Mouse (Mus musculus) hindbrain, embryonic 12.5 days (tissue): ENCODE data around the gene Supt6. TPM values are rescaled to one million over a fixed set of nuclear protein-coding genes. Genes with fewer than 3 reads are reported as not detected.

Experiments used
- ATAC-seq: fragments of 200-750 bp; cut with Nextera tagmentation; 2 replicates; pipeline ENCODE4 v1.8.0; 2017; ENCODE audit warnings: moderate TSS enrichment; ENCODE audit not compliant: low FRiP score
- H3K27ac ChIP-seq: fragments of 300-500 bp; sonication (generic); 2 replicates; pipeline ENCODE4 v1.5.1; 2016; ENCODE audit warnings: mild to moderate bottlenecking
- H3K27me3 ChIP-seq: fragments of 300-500 bp; sonication (generic); 2 replicates; pipeline ENCODE4 v1.6.1; 2016; ENCODE audit warnings: mild to moderate bottlenecking
- H3K36me3 ChIP-seq: fragments of 300-500 bp; sonication (generic); 2 replicates; pipeline ENCODE4 v1.6.1; 2016; ENCODE audit warnings: mild to moderate bottlenecking
- H3K4me1 ChIP-seq: fragments of 300-500 bp; sonication (generic); 2 replicates; pipeline ENCODE4 v1.6.1; 2016
- H3K4me2 ChIP-seq: fragments of 300-500 bp; sonication (generic); replicated peaks from 2 replicates; pipeline ENCODE4 v1.6.1; 2016; ENCODE audit warnings: mild to moderate bottlenecking
- H3K4me3 ChIP-seq: fragments of 300-500 bp; sonication (generic); 2 replicates; pipeline ENCODE4 v1.5.1; 2016; ENCODE audit warnings: mild to moderate bottlenecking
- H3K9ac ChIP-seq: fragments of 300-500 bp; sonication (generic); 2 replicates; pipeline ENCODE4 v1.6.1; 2016; ENCODE audit warnings: mild to moderate bottlenecking, moderate library complexity
- H3K9me3 ChIP-seq: fragments of 300-500 bp; sonication (generic); replicated peaks from 2 replicates; pipeline ENCODE4 v1.6.1; 2016; ENCODE audit warnings: mild to moderate bottlenecking
- WGBS: fragments of 180-500 bp; shearing (Covaris S2); methylation state at CpG from one replicate; pipeline ENCODE4 v1.1.7; 2016; 5-methylcytosine and 5-hydroxymethylcytosine counted together
- polyA plus RNA-seq: library from polyadenylated mRNA; unstranded; fragments of >200 nt; fragmentation: Nextera tagmentation; extraction: Ambion mirVana; gene quantifications from 2 replicates; pipeline ENCODE4 v1.2.1, GENCODE M21; 2016

The Supt6 gene
- polyA plus RNA-seq, 1 experiment from 2014 or later, result 39.9 TPM

DNA sequence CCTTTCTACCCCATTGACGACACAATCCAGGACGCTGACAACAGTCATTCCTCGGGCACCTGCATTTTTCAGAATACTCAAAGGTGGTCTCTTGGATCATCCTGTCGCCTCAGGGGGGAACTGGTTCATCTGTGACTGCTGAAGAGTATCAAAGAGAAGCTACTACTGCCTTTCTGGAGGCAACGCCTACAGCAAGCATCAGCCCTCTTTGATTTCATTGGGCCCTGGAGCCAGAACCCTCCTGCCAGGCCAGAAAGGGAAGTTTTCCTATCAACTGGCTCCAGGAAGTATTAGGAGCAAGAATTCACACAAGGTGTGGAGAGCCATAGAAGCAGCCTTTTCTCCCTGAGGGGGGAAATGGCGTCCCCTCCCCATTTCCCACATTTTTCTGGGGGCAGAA lies 79.1 kb downstream of the Supt6 start:
- Histone ChIP-seq H3K4me1 (peaks cover 29% of the 10 kb centered on the region), H3K4me2 (no peak overlapping the region), H3K4me3 (no peak overlapping the region), H3K9ac (no peak overlapping the region), H3K36me3 (peaks cover 9% of the 10 kb centered on the region), H3K9me3 (no peaks in the 10 kb centered on the region), H3K27ac (no peak overlapping the region), H3K27me3 (no peaks in the 10 kb centered on the region)
- WGBS, result 78% methylated on average over 6 of the region's 6 CpGs
- no peak for ATAC-seq

DNA sequence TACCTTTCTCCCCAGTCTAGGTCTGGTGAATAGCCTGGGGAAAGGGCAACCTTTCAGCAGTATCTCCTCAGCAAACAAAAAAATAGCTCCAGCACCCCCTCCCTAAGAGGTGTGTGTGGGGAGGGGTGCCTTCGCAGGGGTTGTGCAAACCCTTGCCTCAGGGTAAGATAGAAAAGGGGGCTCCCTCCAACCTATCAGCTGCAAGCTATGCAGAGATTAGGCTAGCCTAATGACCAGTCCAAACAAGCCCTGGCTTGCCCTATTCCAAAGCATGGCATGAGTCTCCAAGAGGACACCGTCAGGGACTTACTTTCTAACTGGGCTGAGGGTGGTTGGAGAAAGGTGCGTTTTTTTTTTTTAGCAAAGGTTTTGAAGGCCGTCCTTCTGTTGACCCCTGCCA lies 79.6 kb downstream of the Supt6 start:
- H3K9me3 ChIP-seq, result no peaks in the 10 kb centered on the region
- 43% methylated on average over 4 of the region's 4 CpGs for WGBS
- H3K27ac ChIP-seq, result peak overlapping the region; percentile 97
- peak overlapping the region; percentile 84 for H3K4me2 ChIP-seq
- H3K36me3 ChIP-seq, result peaks cover 14% of the 10 kb centered on the region
- no peaks in the 10 kb centered on the region for H3K27me3 ChIP-seq
- no peak overlapping the region for H3K9ac ChIP-seq
- peak overlapping the region; percentile 95 for H3K4me3 ChIP-seq
- peaks cover 29% of the 10 kb centered on the region for H3K4me1 ChIP-seq
- ATAC-seq, result no peak

DNA sequence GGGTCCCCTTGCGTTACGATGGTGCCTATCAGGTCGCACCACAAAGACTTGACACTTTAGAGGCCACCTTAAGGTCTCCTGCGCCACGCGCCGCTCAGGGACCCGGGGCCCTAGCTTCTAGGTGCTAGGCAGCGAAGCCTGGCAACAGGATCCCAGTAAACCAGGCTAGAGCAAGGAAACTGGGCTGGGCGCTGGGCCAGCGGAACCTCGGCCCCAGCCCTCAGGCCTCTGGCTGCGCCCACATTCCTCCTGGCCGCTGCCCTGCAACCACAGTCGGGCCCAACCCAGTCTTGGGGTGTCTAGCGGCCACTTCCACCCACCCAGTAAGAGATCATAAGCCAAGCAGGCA lies 80.1 kb downstream of the Supt6 start:
- Histone ChIP-seq H3K9ac (peak overlapping the region; percentile 62), H3K9me3 (no peaks in the 10 kb centered on the region), H3K4me2 (peak overlapping the region; percentile 84), H3K4me1 (peaks cover 29% of the 10 kb centered on the region), H3K27ac (peak overlapping the region; percentile 97), H3K4me3 (peak overlapping the region; percentile 95), H3K27me3 (no peaks in the 10 kb centered on the region), H3K36me3 (peaks cover 18% of the 10 kb centered on the region)
- peak; percentile 7; the same call in 1 of the 2 replicates for ATAC-seq
- WGBS, result 2% methylated on average over 16 of the region's 16 CpGs

DNA sequence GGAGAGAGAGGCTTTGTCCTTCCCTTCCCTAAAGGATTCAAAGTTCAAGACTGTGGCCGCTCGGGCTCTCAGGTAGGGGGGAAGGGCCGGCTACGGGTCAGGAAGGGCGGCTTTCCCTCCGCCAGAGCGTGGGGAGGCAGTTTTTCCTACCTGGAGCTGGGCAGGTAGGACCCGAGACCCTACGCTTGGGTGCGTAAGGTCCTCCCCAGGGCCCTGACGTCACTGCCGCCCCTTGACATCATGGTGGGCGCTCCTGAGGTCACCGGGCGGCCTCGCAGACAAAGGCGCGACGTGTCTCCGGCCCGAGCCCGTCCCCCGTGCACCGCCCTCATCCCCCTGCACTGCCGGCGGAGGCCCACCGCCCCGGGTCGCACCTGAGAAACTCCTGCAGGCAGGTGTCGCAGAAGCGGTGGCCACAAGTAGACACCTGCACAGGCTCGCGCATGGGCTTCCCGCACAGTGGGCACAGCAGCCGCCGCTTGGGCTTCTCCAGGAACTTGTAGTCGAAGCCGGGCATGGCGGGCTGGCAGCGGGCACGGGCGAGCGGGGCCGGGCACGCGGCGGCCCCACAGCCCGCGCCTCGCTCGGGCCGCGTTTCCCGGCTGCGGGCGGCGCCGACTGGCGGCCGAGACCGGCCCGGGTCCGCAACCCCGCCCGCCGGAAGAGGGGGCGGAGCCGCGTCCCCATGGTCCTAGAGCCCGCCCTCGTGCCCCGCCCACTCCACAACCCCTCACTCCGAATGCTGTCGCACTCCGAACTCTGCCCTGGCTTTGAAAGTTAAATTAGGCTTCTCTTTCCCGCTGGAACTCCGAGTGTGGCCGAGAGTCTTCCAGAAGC lies 80.6 kb downstream of the Supt6 start, which contains the start of gene Traf4:
TSS of gene Traf4 (minus strand) at position 666 of the 837 bp plus-strand sequence.
- ATAC-seq, result peak; percentile 81
- peak within 1 kb of the TSS; percentile 84 for H3K4me2 ChIP-seq
- peaks cover 29% of the 10 kb centered on the region for H3K4me1 ChIP-seq
- peak within 1 kb of the TSS; percentile 99 for H3K9ac ChIP-seq
- WGBS, result under 1% methylated on average over 44 of the region's 78 CpGs
- no peaks in the 10 kb centered on the region for H3K27me3 ChIP-seq
- no peaks in the 10 kb centered on the region for H3K9me3 ChIP-seq
- peak within 1 kb of the TSS; percentile 97 for H3K27ac ChIP-seq
- peaks cover 24% of the 10 kb centered on the region for H3K36me3 ChIP-seq
- peak within 1 kb of the TSS; percentile 95 for H3K4me3 ChIP-seq

DNA sequence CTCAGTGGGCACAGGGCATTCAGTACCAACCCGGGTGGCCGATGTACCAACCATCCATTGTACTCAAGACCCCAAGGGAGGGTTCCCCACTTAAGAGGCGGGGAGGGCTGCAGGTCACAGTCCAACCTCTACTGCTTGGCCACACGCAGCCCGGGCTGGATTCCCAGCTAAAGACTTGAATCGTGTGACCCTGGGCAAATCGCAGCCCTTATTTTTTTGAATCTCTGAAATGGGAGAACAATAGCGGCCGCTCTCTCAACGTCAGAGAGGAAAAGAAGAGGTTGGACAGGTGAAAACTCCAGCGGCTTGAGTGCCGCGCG lies 81.2 kb downstream of the Supt6 start:
- peak overlapping the region; percentile 84 for H3K4me2 ChIP-seq
- peak overlapping the region; percentile 97 for H3K27ac ChIP-seq
- peak overlapping the region; percentile 95 for H3K4me3 ChIP-seq
- ATAC-seq, result peak; percentile 18; the same call in 1 of the 2 replicates
- under 1% methylated on average over 14 of the region's 14 CpGs for WGBS
- H3K9ac ChIP-seq, result peak overlapping the region; percentile 99
- H3K36me3 ChIP-seq, result peaks cover 30% of the 10 kb centered on the region
- H3K4me1 ChIP-seq, result peaks cover 30% of the 10 kb centered on the region
- no peaks in the 10 kb centered on the region for H3K27me3 ChIP-seq
- H3K9me3 ChIP-seq, result no peaks in the 10 kb centered on the region

DNA sequence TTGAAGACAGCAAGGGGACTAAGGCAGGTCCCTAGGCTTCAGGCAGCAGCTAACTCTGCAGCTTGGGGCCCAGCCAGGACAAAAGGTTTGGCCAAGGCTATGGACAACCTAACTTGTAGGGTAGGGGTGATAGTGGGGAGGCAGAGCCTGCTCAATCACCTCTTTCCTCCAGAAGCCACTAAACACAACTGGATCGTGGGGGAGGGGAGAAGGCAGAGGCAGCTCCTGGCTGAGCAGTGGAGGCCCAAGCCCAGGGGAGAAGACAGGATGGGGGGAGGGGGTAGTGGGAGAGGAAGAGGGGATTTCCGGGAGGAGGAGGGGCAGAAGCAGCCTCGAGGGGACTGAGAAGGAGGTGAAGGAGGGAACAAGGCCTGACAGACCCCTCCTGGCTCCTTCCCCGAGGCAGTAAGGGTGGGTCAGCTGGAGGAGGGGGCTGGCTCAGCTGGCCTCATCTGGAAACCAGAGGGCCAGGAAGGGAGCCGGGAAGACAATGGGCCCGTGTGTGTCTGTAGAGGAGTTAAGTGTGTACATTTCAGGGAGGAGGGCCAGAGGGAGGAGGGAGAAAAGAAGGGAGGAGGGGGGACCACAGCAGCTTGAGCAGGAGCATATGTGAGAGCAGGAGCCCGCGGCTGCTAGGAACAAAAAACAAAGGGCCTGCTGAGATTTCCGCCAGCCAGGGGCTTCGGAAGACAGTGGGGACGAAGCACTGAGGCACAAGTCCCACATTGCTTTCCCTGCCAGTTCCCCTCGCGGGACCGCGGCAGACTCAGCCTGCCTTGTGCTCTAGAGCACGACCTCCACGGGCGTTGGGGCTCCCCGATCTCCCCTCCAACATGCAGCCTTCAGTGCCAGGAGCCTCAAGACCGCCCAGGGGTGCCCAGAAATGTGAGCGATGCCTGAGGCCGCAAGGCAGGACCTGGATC lies 81.8 kb downstream of the Supt6 start:
- Histone ChIP-seq H3K27me3 (no peaks in the 10 kb centered on the region), H3K9me3 (no peaks in the 10 kb centered on the region), H3K4me2 (peak overlapping the region; percentile 84), H3K4me1 (peaks cover 34% of the 10 kb centered on the region), H3K27ac (peak overlapping the region; percentile 97), H3K36me3 (peaks cover 36% of the 10 kb centered on the region), H3K4me3 (peak overlapping the region; percentile 95), H3K9ac (peak overlapping the region; percentile 99)
- WGBS, result 0% methylated on average over 22 of the region's 22 CpGs
- peak; percentile 77 for ATAC-seq

DNA sequence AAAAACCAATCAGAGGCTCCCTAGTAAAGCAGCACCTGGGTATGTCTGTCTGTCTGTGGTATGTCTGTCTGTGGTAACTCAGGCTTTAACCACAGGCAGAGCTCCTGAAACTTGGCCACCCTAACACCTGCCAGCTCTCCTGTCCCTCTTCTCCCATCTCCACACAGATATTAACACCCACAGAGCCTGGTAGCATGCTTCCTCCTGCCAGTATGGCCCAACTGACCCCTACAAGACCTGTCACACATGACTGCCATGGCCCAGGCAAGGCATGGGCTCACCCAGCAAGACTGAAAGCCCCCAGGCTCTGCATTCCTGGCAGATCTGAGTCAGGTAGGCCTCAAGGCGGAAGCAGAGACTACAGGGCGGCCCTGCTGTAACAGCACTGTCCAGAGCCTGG lies 82.7 kb downstream of the Supt6 start:
- 74% methylated on average over 2 of the region's 2 CpGs for WGBS
- Histone ChIP-seq H3K4me2 (peak overlapping the region; percentile 84), H3K9ac (peak overlapping the region; percentile 99), H3K4me1 (peaks cover 37% of the 10 kb centered on the region), H3K27me3 (no peaks in the 10 kb centered on the region), H3K36me3 (peaks cover 45% of the 10 kb centered on the region), H3K4me3 (peak overlapping the region; percentile 95), H3K9me3 (no peaks in the 10 kb centered on the region), H3K27ac (peak overlapping the region; percentile 97)
- ATAC-seq, result no peak

DNA sequence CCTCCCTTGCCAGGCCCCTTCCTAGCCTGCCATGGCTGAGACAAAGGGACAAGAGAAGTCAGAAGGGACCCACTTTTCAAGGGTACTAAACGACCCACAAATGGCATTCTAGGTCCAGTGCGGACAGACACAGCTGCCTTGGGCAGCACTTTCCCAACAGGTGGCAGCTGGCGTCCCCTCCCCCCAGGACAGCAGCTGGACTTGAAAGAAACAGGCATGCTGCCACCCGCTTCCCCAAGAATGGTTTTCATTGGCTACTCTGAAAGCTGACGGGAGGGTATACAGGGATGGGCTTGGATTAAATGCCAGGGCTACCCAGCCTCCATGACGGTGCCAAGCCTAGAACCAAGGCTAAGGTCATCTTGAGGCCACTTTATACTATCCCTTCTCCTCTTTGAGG lies 83.3 kb downstream of the Supt6 start:
- 46% methylated on average over 6 of the region's 6 CpGs for whole genome bisulfite sequencing
- Histone ChIP-seq H3K9me3 (no peaks in the 10 kb centered on the region), H3K27ac (peak overlapping the region; percentile 97), H3K4me2 (peak overlapping the region; percentile 84), H3K27me3 (no peaks in the 10 kb centered on the region), H3K4me1 (peaks cover 37% of the 10 kb centered on the region), H3K36me3 (peaks cover 50% of the 10 kb centered on the region), H3K4me3 (peak overlapping the region; percentile 95), H3K9ac (peak overlapping the region; percentile 99)
- no peak for ATAC-seq

DNA sequence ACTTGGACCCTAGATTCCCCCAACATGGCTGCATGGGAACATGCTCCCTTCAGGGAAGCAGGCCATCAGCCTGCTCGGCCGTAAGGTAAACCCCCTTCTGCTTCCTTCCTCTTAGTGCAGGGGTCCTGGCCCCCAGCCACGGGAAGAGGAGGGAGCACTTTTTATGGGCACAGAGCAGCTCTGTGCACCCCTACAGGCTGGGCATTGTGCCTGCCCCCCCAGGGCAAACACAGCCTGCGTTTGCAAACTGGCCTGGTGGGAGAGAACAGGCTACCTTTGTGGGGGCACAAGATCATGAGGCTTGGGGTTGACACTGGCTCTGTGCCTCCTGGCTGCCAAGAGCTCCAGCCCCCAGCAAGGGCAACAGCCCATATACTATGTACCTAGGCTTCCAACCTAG lies 83.8 kb downstream of the Supt6 start:
- Histone ChIP-seq H3K9ac (peak overlapping the region; percentile 99; the same call in 1 of the 2 replicates), H3K27me3 (no peaks in the 10 kb centered on the region), H3K4me2 (peak overlapping the region; percentile 84), H3K27ac (peak overlapping the region; percentile 97), H3K4me1 (peaks cover 37% of the 10 kb centered on the region), H3K36me3 (peaks cover 54% of the 10 kb centered on the region), H3K4me3 (peak overlapping the region; percentile 95; the same call in 1 of the 2 replicates), H3K9me3 (no peaks in the 10 kb centered on the region)
- WGBS, result 54% methylated on average over 4 of the region's 4 CpGs
- no peak for ATAC-seq

DNA sequence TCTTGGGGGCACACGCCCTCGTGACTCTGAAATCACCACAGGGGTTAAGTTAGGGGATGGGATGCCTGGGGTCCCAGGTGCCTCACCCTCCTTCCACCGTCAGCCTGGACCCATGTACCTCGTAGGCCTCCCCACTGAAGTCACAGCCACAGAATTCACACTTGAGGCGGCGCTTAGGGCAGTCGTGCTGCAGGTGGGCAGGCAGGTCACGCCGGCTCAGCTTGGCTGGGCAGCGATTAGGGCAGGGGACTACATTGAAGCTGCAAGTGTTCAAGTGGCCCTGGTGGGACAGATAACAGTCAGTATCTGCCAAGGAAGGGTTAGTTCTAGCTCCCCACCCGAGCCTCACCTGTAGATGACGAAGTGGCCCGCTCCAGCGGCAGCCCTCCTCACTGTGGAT lies 84.6 kb downstream of the Supt6 start:
- Histone ChIP-seq H3K4me3 (no peak overlapping the region), H3K4me2 (no peak overlapping the region), H3K36me3 (peaks cover 62% of the 10 kb centered on the region), H3K27me3 (no peaks in the 10 kb centered on the region), H3K27ac (no peak overlapping the region; the same call in 1 of the 2 replicates), H3K9me3 (no peaks in the 10 kb centered on the region), H3K4me1 (peaks cover 36% of the 10 kb centered on the region), H3K9ac (0 out of 2 replicates have a peak overlapping the region, but pooled peaks have one; percentile 24)
- no peak for ATAC-seq
- WGBS, result 93% methylated on average over 14 of the region's 14 CpGs

DNA sequence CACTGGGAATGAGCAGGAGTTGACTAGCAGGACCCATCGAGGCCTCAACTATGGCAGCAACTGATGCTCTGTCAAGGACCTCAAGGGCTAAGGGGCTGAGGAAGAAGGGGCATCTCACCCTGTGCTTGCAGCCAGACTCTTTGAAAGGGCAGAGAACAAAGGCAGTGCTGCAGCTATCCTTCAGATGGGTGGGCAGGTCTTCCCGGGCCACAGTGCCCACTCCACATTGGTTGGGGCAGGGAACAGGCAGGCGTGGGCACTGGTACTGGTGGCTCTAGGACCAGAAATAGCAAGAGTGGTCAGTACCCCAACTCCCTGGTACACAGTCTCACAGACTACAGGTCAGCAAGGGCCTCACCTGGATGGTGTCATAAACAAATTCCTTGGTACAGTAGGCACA lies 85.1 kb downstream of the Supt6 start:
- Histone ChIP-seq H3K27me3 (no peaks in the 10 kb centered on the region), H3K4me2 (no peak overlapping the region), H3K36me3 (peaks cover 67% of the 10 kb centered on the region), H3K9me3 (no peaks in the 10 kb centered on the region), H3K9ac (0 out of 2 replicates have a peak overlapping the region, but pooled peaks have one; percentile 24), H3K4me3 (no peak overlapping the region), H3K4me1 (peaks cover 31% of the 10 kb centered on the region), H3K27ac (no peak overlapping the region)
- WGBS, result 88% methylated on average over 3 of the region's 3 CpGs
- no peak for ATAC-seq

DNA sequence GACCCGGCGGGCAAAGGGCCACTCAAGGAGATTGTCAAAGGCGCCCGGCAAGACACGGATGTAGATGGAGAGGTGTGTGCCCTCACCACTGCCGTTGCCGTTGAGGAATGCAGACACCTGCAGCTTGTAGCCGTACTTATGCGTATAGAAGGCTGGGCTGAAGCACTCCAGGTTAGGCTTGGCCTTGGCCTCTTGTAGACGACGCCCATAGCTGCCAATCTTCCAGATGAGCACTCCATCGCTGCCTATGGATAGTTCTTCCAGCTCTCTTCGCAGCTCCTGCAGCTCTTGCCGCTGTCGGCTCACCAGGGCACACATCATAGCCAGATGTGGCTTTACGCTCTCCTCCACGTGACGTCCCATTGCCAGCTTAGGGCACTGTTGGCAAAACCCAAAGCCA lies 85.6 kb downstream of the Supt6 start:
- ATAC-seq, result no peak
- H3K36me3 ChIP-seq, result peaks cover 72% of the 10 kb centered on the region

More for the DNA sequence above, 85.6 kb downstream of the Supt6 start:
- Histone ChIP-seq H3K4me2 (no peak overlapping the region), H3K4me1 (peaks cover 30% of the 10 kb centered on the region), H3K27ac (no peak overlapping the region), H3K27me3 (no peaks in the 10 kb centered on the region), H3K9ac (no peak overlapping the region), H3K9me3 (no peaks in the 10 kb centered on the region), H3K4me3 (no peak overlapping the region)
- 91% methylated on average over 18 of the region's 18 CpGs for WGBS
